Mouse (Mus musculus) heart, postnatal 0 days (tissue): ENCODE measurements around the gene Copz2. TPM values are rescaled to one million over a fixed set of nuclear protein-coding genes. Genes with fewer than 3 reads are reported as not detected.
A peak's percentile ranks its signal among the peaks of the same experiment; 100 is the strongest.

Experiments used
- ATAC-seq: fragments of 200-750 bp; cut with Nextera tagmentation; 2 replicates; pipeline ENCODE4 v1.8.0; 2017; ENCODE audit warnings: low read depth, moderate number of reproducible peaks, moderate library complexity; ENCODE audit not compliant: insufficient read depth
- DNase-seq: peaks from one replicate; pipeline ENCODE4 v3.0.0-alpha.2; 2016; ENCODE audit warnings: low spot score
- H3K27ac ChIP-seq: fragments of 300-500 bp; sonication (generic); 2 replicates; pipeline ENCODE4 v1.5.1; 2014; ENCODE audit warnings: low read depth, mild to moderate bottlenecking
- H3K27me3 ChIP-seq: fragments of 300-500 bp; sonication (generic); 2 replicates; pipeline ENCODE4 v1.6.1; 2014; ENCODE audit warnings: low read length, mixed read lengths; ENCODE audit not compliant: control insufficient read depth, insufficient read depth
- H3K36me3 ChIP-seq: fragments of 300-500 bp; sonication (generic); replicated peaks from 2 replicates; pipeline ENCODE4 v1.6.1; 2014; ENCODE audit warnings: low read length, mixed read lengths; ENCODE audit not compliant: control insufficient read depth, insufficient read depth
- H3K4me1 ChIP-seq: fragments of 300-500 bp; sonication (generic); 2 replicates; pipeline ENCODE4 v1.6.1; 2014; ENCODE audit warnings: antibody characterized with exemption; ENCODE audit not compliant: control insufficient read depth, insufficient read depth
- H3K4me2 ChIP-seq: fragments of 300-500 bp; sonication (generic); 2 replicates; pipeline ENCODE4 v1.6.1; 2014; ENCODE audit warnings: low read depth, mild to moderate bottlenecking, low read length, moderate library complexity
- H3K4me3 ChIP-seq: fragments of 300-500 bp; sonication (generic); 2 replicates; pipeline ENCODE4 v1.5.1; 2014; ENCODE audit warnings: low read depth, low read length
- H3K9ac ChIP-seq: fragments of 300-500 bp; sonication (generic); replicated peaks from 2 replicates; pipeline ENCODE4 v1.6.1; 2014; ENCODE audit warnings: low read depth, low read length, mixed read lengths
- H3K9me3 ChIP-seq: fragments of 300-500 bp; sonication (generic); replicated peaks from 2 replicates; pipeline ENCODE4 v1.6.1; 2016; ENCODE audit warnings: low read length; ENCODE audit not compliant: control insufficient read depth
- CTCF ChIP-seq: IDR thresholded peaks from 2 replicates; pipeline ENCODE4 v1.5.1; 2016; ENCODE audit warnings: antibody characterized with exemption, control low read depth, low read depth
- EP300 ChIP-seq: IDR thresholded peaks from 2 replicates; pipeline ENCODE4 v1.6.1; 2016; ENCODE audit warnings: antibody characterized with exemption, low read depth
- WGBS: fragments of 180-500 bp; shearing (Covaris S2); extraction: QIAGEN DNeasy Blood & Tissue Kit; methylation state at CpG from one replicate; pipeline ENCODE4 v1.1.7; 2014; 5-methylcytosine and 5-hydroxymethylcytosine counted together
- polyA plus RNA-seq: library from polyadenylated mRNA; unstranded; fragments of >200 nt; fragmentation: Nextera tagmentation; extraction: Ambion mirVana; gene quantifications from 2 replicates; pipeline ENCODE4 v1.2.1, GENCODE M21; 2015
- total RNA-seq: library from RNA; depleted of rRNA; stranded (reverse); fragments of >200 nt; gene quantifications from 2 replicates; pipeline ENCODE4 v1.2.3, GENCODE M21; 2014; ENCODE audit warnings: low replicate concordance

The Copz2 gene
- total and polyA plus RNA-seq, 2 experiments from 2014 or later, result 54.7 to 119 TPM

DNA sequence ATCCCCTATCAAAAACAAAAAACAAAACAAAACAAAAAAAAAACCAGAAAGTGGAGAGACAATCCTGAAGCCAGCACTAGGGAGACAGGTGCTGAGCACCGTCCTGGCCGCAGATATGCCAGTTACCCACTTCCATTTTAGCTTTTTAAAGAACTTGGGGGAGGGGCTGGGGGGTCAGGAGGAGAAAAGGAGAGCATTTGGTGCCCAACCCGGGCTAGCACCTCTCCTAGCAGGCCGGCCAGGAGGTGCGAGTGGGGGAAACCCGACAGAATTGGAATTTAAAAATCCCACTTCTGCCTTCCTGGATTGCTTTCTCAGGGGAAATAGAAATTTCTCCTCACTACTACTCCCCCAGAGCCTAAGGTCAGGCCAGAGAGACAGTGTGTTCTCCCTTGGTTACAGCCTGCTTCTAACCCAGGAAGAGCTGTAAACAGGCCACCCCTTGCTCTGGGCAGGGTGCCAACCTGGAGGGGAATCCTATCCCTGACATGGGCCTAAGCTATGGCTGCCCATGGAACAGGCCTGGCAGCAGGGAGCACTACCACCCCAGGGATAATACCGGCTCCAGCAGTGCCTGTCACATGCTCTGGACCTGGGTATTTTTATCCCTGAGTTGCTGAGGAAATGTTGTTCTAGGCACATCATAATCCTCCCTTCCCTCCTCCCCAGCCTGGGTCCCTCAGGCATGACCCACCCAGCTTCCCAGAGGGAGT is 24.7 kb upstream of the Copz2 start:
- H3K9me3 ChIP-seq, result no peaks in the 10 kb centered on the region
- peak; percentile 38 for TF ChIP-seq CTCF
- peak; percentile 89 for TF ChIP-seq EP300
- ATAC-seq (peak; percentile 42), DNase-seq (peak; percentile 91)
- H3K27ac ChIP-seq, result peak overlapping the region; percentile 99
- H3K4me3 ChIP-seq, result peak overlapping the region; percentile 91
- H3K4me2 ChIP-seq, result peak overlapping the region; percentile 97
- H3K36me3 ChIP-seq, result peaks cover 27% of the 10 kb centered on the region
- H3K9ac ChIP-seq, result peak overlapping the region; percentile 46
- H3K4me1 ChIP-seq, result peaks cover 49% of the 10 kb centered on the region
- WGBS, result 8% methylated on average over 7 of the region's 7 CpGs
- H3K27me3 ChIP-seq, result no peaks in the 10 kb centered on the region

DNA sequence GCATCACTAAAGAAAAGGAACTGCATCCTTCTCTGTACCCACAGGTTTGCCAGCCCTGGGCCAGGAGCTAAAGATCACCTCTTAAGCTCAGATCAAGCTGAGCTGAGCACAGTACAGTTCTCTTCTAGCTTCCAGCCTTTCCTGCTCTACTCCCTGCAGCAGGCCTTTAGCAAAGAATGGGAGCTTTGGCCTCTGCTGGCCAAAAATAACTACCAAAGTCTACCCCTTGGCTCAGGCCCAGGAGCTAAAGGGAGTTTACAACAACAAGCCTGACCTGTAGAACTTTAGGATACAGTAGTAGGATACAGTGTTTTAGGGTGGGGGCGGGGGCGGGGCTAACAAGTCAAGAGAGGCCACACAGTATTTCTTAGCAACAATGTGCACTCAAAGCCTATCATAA is 23.2 kb upstream of the Copz2 start:
- DNase-seq (peak; percentile 63), ATAC-seq (no peak)
- peaks cover 54% of the 10 kb centered on the region for H3K4me1 ChIP-seq
- peaks cover 12% of the 10 kb centered on the region for H3K36me3 ChIP-seq
- H3K9me3 ChIP-seq, result no peaks in the 10 kb centered on the region
- no peaks in the 10 kb centered on the region for H3K27me3 ChIP-seq
- peak overlapping the region; percentile 88 for H3K9ac ChIP-seq
- peak overlapping the region; percentile 97 for H3K4me2 ChIP-seq
- WGBS, result 46% methylated on average over 2 of the region's 2 CpGs
- H3K4me3 ChIP-seq, result peak overlapping the region; percentile 91
- H3K27ac ChIP-seq, result peak overlapping the region; percentile 99
- TF ChIP-seq EP300, result no peak
- TF ChIP-seq CTCF, result no peak

DNA sequence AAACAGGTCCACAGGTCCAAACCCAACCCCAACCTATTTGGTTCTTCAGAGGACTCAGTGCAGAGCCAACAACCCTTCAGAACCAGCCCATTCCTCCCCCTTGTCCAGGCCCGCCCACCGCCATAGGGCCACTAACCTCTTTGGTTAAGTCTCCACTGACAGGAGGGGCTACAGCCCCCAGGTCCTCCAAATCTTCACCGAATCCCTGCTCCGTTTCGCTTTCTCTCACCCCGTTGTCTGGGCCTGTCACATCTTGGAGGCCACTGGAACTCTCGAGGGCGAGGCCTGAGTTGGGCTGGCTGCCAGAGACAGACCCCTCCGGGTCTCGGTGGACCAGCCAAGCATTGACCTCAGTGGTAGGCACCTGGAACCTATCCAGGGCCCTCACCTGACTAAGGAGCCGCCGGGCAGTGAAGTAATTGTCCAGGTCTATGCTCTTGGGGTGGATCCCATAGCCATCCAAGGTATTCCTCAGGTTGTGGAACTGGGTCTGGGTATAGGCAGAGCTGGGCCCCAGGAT is 22.5 kb upstream of the Copz2 start:
- Histone ChIP-seq H3K4me3 (peak overlapping the region; percentile 91), H3K9ac (peak overlapping the region; percentile 88), H3K36me3 (peaks cover 6% of the 10 kb centered on the region), H3K4me2 (peak overlapping the region; percentile 97), H3K4me1 (peaks cover 54% of the 10 kb centered on the region), H3K27ac (peak overlapping the region; percentile 99), H3K27me3 (no peaks in the 10 kb centered on the region), H3K9me3 (no peaks in the 10 kb centered on the region)
- TF ChIP-seq EP300 (peak; percentile 11; the same call in 1 of the 2 replicates), CTCF (no peak)
- 38% methylated on average over 12 of the region's 12 CpGs for WGBS
- DNase-seq (no peak), ATAC-seq (no peak)

DNA sequence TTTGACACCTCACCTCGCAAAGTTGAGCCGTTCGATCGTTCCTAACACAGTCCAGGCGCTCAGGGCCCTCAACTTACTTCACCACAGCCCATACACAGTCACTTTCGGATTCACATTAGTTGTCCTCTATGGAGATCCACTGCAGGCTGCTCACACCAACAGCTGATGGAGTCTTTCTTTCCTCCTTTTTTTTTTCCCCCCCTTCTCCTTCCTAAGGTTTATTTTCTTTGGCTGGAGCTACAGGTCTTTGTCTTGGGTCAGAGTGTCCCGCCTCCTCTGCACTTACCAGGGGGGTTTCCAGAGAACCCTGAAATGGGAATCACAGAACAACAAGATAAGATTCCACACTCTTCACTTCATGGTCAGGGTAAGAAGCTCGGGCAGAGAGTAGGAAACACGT is 21.8 kb upstream of the Copz2 start:
- peak; percentile 54 for DNase-seq
- WGBS, result 12% methylated on average over 9 of the region's 9 CpGs

DNA sequence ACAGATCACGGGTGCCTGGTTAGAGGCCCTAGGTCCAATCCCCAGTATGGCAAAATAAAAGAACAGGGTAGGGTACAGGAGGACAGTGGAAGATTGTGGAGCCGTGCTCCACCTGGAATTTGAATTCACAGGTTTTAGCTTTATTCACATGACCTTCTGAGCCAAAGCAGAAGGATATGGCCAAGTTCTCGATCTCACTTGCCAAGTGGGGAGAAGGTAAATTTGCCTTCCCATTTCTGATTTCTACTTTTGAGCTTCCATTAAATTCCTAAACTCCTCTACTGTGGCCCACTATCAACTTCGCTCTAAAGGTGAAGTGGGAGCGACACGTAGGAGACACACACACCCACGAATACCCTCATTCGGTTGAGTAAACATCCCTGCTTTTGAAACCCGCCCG is 20.8 kb upstream of the Copz2 start:
- no peak for DNase-seq
- Histone ChIP-seq H3K9ac (peak overlapping the region; percentile 88), H3K4me2 (peak overlapping the region; percentile 97), H3K27ac (peak overlapping the region; percentile 99), H3K4me1 (peaks cover 43% of the 10 kb centered on the region), H3K27me3 (no peaks in the 10 kb centered on the region), H3K4me3 (peak overlapping the region; percentile 91), H3K36me3 (0 out of 2 replicates have a peak, but pooled peaks cover 4% of the 10 kb centered on the region), H3K9me3 (no peaks in the 10 kb centered on the region)
- 3% methylated on average over 10 of the region's 10 CpGs for WGBS
- peak; percentile 19; the same call in 1 of the 2 replicates for TF ChIP-seq EP300
- TF ChIP-seq CTCF, result no peak
- no peak for ATAC-seq

More for the DNA sequence above, 21.8 kb upstream of the Copz2 start:
- peak overlapping the region; percentile 91 for H3K4me3 ChIP-seq
- H3K27ac ChIP-seq, result peak overlapping the region; percentile 99
- no peaks in the 10 kb centered on the region for H3K27me3 ChIP-seq
- peak overlapping the region; percentile 97 for H3K4me2 ChIP-seq
- ATAC-seq, result no peak
- no peaks in the 10 kb centered on the region for H3K9me3 ChIP-seq
- TF ChIP-seq EP300 (no peak), CTCF (no peak)
- H3K36me3 ChIP-seq, result 0 out of 2 replicates have a peak, but pooled peaks cover 4% of the 10 kb centered on the region
- H3K9ac ChIP-seq, result peak overlapping the region; percentile 88
- peaks cover 52% of the 10 kb centered on the region for H3K4me1 ChIP-seq
